Mouse (Mus musculus): ENCODE results near the gene Paqr7. TPM values are rescaled to one million over a fixed set of nuclear protein-coding genes. Genes with fewer than 3 reads are reported as not detected.

The Paqr7 gene
- total and polyA plus RNA-seq, 3 experiments: 0.19 to 2.4 TPM; not detected in 1

GRCm38 (mm10) chr4:134484231-134484630 is 12.3 kb upstream of the Paqr7 start:
- Histone ChIP-seq H3K79me2 (ENCODE audit: control insufficient read depth, insufficient read depth, low read length, poor library complexity) (no peaks in the 10 kb centered on the region), H3K9me3 (replicated peaks; ENCODE audit: insufficient read depth, low read length) (no peaks in the 10 kb centered on the region), H3K36me3 (ENCODE audit: control insufficient read depth in 1 of 2, insufficient read depth in 2 of 2, low read length in 2 of 2) (no peaks in the 10 kb centered on the region), H3K9ac (ENCODE audit: control insufficient read depth, low read depth, low read length, poor library complexity, severe bottlenecking) (no peak overlapping the region), H3K27ac (ENCODE audit: control insufficient read depth, low read depth, low read length) (no peak overlapping the region), H3K4me3 (ENCODE audit: control insufficient read depth in 1 of 2, insufficient read depth in 1 of 2, low read depth in 2 of 2, low read length in 2 of 2) (no peak overlapping the region), H3K27me3 (ENCODE audit: control insufficient read depth in 1 of 2, insufficient read depth in 2 of 2, low read length in 2 of 2) (peaks cover 3 to 8% of the 10 kb centered on the region in 2 experiments; a peak in 2 of 4 replicates), H3K4me1 (ENCODE audit: control insufficient read depth in 1 of 2, insufficient read depth in 2 of 2, low read length in 2 of 2) (no peaks in the 10 kb centered on the region; a peak in 1 of 4 replicates)
- TF ChIP-seq BHLHE40 (IDR thresholded peaks at IDR 0.05; ENCODE audit: borderline replicate concordance, low read depth, low read length): no peak
- TF ChIP-seq GABPA (IDR thresholded peaks at IDR 0.05; ENCODE audit: low read depth, low read length): no peak
- no peak for TF ChIP-seq SIN3A (IDR thresholded peaks at IDR 0.05; ENCODE audit: low read length)
- DNase-seq (ENCODE audit: low read depth, low spot score): no peak

GRCm38 (mm10) chr4:134485151-134485900 is 11.2 kb upstream of the Paqr7 start:
- H3K4me1 ChIP-seq (ENCODE audit: control insufficient read depth in 1 of 2, insufficient read depth in 2 of 2, low read length in 2 of 2): peaks cover 0 to 6% of the 10 kb centered on the region in 2 experiments; a peak in 2 of 4 replicates
- no peak overlapping the region for H3K4me3 ChIP-seq (ENCODE audit: control insufficient read depth in 1 of 2, insufficient read depth in 1 of 2, low read depth in 2 of 2, low read length in 2 of 2)
- DNase-seq (ENCODE audit: low read depth, low spot score): no peak
- H3K36me3 ChIP-seq (ENCODE audit: control insufficient read depth in 1 of 2, insufficient read depth in 2 of 2, low read length in 2 of 2): 0 out of 4 replicates have a peak, but pooled peaks cover 0 to 2% of the 10 kb centered on the region in 2 experiments
- no peaks in the 10 kb centered on the region for H3K79me2 ChIP-seq (ENCODE audit: control insufficient read depth, insufficient read depth, low read length, poor library complexity)
- H3K27ac ChIP-seq (ENCODE audit: control insufficient read depth, low read depth, low read length): no peak overlapping the region
- no peaks in the 10 kb centered on the region for H3K9me3 ChIP-seq (replicated peaks; ENCODE audit: insufficient read depth, low read length)
- H3K27me3 ChIP-seq (ENCODE audit: control insufficient read depth in 1 of 2, insufficient read depth in 2 of 2, low read length in 2 of 2): peaks cover 3 to 8% of the 10 kb centered on the region in 2 experiments; a peak in 2 of 4 replicates
- H3K9ac ChIP-seq (ENCODE audit: control insufficient read depth, low read depth, low read length, poor library complexity, severe bottlenecking): no peak overlapping the region
- TF ChIP-seq TCF12 (IDR thresholded peaks at IDR 0.05; ENCODE audit: low read depth, low read length): no peak
- no peak for TF ChIP-seq GATA1 (IDR thresholded peaks at IDR 0.05; ENCODE audit: low read depth, low read length)
- no peak for TF ChIP-seq MYB (IDR thresholded peaks at IDR 0.05; ENCODE audit: low read depth, low read length)
- TF ChIP-seq ELF1 (IDR thresholded peaks at IDR 0.05; ENCODE audit: low read depth, low read length): no peak
- no peak for TF ChIP-seq RCOR1 (IDR thresholded peaks at IDR 0.05; ENCODE audit: low read depth, low read length)
- TF ChIP-seq MAFK (IDR thresholded peaks at IDR 0.05; ENCODE audit: borderline replicate concordance, low read depth, low read length): no peak
- no peak for TF ChIP-seq RAD21 (IDR thresholded peaks at IDR 0.05; ENCODE audit: low read depth, low read length)
- TF ChIP-seq ZMIZ1 (IDR thresholded peaks at IDR 0.05; ENCODE audit: low read depth, low read length): no peak
- no peak for TF ChIP-seq UBTF (IDR thresholded peaks at IDR 0.05; ENCODE audit: borderline replicate concordance, insufficient read depth, low read depth, low read length)
- TF ChIP-seq MXI1 (IDR thresholded peaks at IDR 0.05; ENCODE audit: low read depth, low read length): no peak
- TF ChIP-seq POLR2A (IDR thresholded peaks at IDR 0.05; ENCODE audit: control insufficient read depth in 1 of 2, insufficient read depth in 1 of 2, low read depth in 1 of 2, low read length in 2 of 2, poor library complexity in 1 of 2): no peak

Measured in MEL (cell line).